Mouse (Mus musculus): Measurements from ENCODE around the gene Hist1h2af.

DNA sequence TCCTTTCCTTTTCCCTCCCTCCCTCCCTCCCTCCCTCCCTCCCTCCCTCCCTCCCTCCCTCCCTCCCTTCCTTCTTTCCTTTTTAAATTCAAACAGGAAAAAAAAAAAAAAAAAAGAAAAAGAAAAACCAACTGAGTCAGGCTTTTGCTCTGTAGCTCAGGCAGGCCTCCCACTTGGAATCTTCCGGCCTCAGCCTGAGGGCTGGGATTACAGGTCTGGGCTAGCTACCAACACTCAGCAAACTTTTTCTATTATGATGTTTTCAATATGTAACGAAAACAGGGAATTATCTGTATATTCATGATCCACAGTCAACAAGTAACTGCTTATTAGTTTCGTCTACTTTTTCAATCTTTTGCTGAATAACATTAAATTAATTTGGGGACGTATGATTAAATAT, 30.8 kb upstream of the Hist1h2af start:
- TF ChIP-seq MYOD1 (IDR thresholded peaks at IDR 0.05; ENCODE audit: control insufficient read depth, insufficient read length, low read depth) (no peak), CTCF (IDR thresholded peaks at IDR 0.05; ENCODE audit: control insufficient read depth, insufficient read depth, insufficient read length) (no peak), USF1 (IDR thresholded peaks at IDR 0.05; ENCODE audit: low read depth) (no peak), MAX (IDR thresholded peaks at IDR 0.05) (no peak), CEBPB (IDR thresholded peaks at IDR 0.05; ENCODE audit: low read depth) (no peak), MYOG (IDR thresholded peaks at IDR 0.05; ENCODE audit: control insufficient read depth, extremely low read depth, insufficient read length) (no peak), FOSL1 (IDR thresholded peaks at IDR 0.05; ENCODE audit: insufficient read depth, low read length, poor library complexity, severe bottlenecking) (no peak)

Data from C2C12 (cell line).